Mouse (Mus musculus) left cerebral cortex, adult 2 months (tissue): ENCODE results near the gene Wdr27. TPM values are rescaled to one million over a fixed set of nuclear protein-coding genes. Genes with fewer than 3 reads are reported as not detected.

Experiments used
- DNase-seq, 2 experiments: peaks; one replicate each; pipeline ENCODE4 v3.0.0; 2021 to 2022; ENCODE audit warnings: low spot score in 2 of 2, mixed read lengths in 1 of 2; ENCODE audit errors: extremely low spot score in 1 of 2
- H3K27ac ChIP-seq: fragments of 200-600 bp; 2 replicates; pipeline ENCODE4 v1.8.1; 2022
- H3K4me3 ChIP-seq: fragments of 200-600 bp; 2 replicates; pipeline ENCODE4 v1.8.1; 2022
- CTCF ChIP-seq: fragments of 200-600 bp; IDR thresholded peaks from 2 replicates; pipeline ENCODE4 v1.8.1; 2022; ENCODE audit warnings: antibody characterized with exemption, mild to moderate bottlenecking, moderate library complexity
- intact Hi-C: fragments of 180-260 bp; cut with DNase I; formaldehyde crosslinking; loops from one replicate; pipeline ENCODE4 v1.15.1; 2025
- total RNA-seq, 2 experiments: library from RNA; stranded (reverse); gene quantifications; 2 replicates each; pipeline ENCODE4 v1.2.3; 2021

Gene Wdr27
- total RNA-seq, 2 experiments from 2014 or later = 2.7 to 3.6 TPM

DNA sequence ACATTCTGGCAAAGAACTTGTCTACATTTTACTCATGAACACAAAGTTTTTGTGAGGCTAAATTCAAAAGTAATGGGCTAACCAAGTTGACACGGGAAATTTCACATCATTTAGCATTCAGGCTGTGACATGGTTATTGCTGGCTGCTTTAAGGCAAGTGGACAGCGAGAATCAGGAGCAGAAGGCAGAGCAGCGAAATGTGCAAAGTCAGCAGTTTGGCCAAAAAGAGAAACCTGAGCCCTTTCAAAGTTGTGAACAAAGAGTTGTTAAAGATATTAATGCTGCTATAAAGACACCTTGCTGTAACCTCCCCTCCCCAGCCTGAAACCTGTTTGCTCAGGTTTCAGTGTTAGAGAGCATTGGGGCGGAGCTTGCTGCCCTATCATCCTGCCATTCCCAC lies 143.7 kb downstream of the Wdr27 start:
- no peak for DNase-seq
- H3K27ac ChIP-seq = no peak overlapping the region
- TF ChIP-seq CTCF = no peak
- no peak overlapping the region for H3K4me3 ChIP-seq
- intact Hi-C loops = no loop called here

DNA sequence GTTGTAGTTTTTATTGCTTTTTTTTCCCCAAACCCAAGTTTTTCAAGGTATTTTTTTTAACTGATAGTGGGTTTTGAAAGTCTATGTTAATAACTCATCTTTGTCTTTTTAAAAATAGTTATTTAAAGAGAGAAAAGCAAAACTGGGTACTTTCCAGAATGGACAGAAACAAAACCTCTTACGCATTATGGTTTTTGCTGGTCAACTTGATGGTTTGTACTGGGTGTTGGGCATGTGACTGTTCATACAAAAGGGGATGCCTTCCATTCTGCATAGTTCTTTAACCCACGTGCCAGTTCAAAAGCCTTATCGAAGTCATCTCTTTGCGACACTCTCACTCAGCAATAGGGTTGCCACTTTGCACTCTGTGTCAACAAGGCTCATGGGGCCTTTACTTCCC lies 147.9 kb downstream of the Wdr27 start:
- no peak overlapping the region for H3K4me3 ChIP-seq
- no peak for DNase-seq
- intact Hi-C loops = no loop called here
- TF ChIP-seq CTCF = no peak
- no peak overlapping the region for H3K27ac ChIP-seq

- DNase-seq = no peak
- intact Hi-C loops = no loop called here
- no peak for TF ChIP-seq CTCF
- Histone ChIP-seq H3K4me3 (no peak overlapping the region), H3K27ac (no peak overlapping the region)
Measured at GRCm38 (mm10) chr17:14779356-14779755, 163.6 kb downstream of the Wdr27 start.

GRCm38 (mm10) chr17:14771339-14771738 lies 171.6 kb downstream of the Wdr27 start:
- no peak for TF ChIP-seq CTCF
- Histone ChIP-seq H3K4me3 (no peak overlapping the region), H3K27ac (no peak overlapping the region)
- intact Hi-C loops = no loop called here
- DNase-seq = no peak

DNA sequence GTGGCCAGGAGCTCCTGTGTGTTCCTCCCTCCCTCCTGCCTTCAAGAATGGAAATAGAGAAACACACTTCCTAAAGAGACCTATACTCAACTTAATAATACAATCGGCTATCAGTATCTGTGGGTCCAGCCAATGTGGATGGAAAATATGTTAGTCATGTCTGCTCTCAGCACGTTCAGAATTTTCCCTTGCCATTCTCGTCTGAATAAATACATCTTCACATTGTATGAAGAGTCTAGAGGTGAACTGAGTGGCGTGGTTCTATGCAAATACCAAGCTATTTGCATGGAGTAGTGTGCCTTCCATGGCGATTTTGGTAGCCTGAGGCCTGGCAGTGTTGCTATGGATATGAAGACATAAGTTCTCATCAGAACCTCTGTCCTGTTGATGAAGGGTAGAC lies 172.6 kb downstream of the Wdr27 start:
- H3K27ac ChIP-seq = no peak overlapping the region
- DNase-seq = no peak
- H3K4me3 ChIP-seq = no peak overlapping the region
- TF ChIP-seq CTCF = no peak
- intact Hi-C loops = no loop called here

Other genes with a start within 250 kb of the Wdr27 start
- gene Thbs2, start 248.9 kb downstream of the Wdr27 start, total RNA-seq = 1 to 10 TPM; 4.2 to 4.6 TPM
- gene 1600012H06Rik, start within 50 bp of the Wdr27 start, total RNA-seq = 10 to 100 TPM; 13.9 to 16.4 TPM
- 10 to 100 TPM; 56.6 to 60.4 TPM for gene Phf10, start 18.1 kb upstream of the Wdr27 start, total RNA-seq
- gene 9030025P20Rik, start 35.3 kb upstream of the Wdr27 start, total RNA-seq = 1 to 10 TPM; 5.9 to 6.3 TPM
- not detected for gene Gm3417, start 35.6 kb upstream of the Wdr27 start, total RNA-seq
- 1 to 10 TPM; 2.4 to 3.0 TPM for gene Gm3435, start 67.0 kb upstream of the Wdr27 start, total RNA-seq
- gene Ermard, start 98.0 kb upstream of the Wdr27 start, total RNA-seq = 10 to 100 TPM; 49.9 to 52.6 TPM
- 1 to 10 TPM; 1.6 TPM for gene Tcte3, start 98.3 kb upstream of the Wdr27 start, total RNA-seq
- 1 to 10 TPM; 7.9 to 9.7 TPM for gene Gm3448, start 98.4 kb upstream of the Wdr27 start, total RNA-seq